Mouse (Mus musculus) lung, adult 2 months (tissue): ENCODE results near the gene Rab40b. TPM values are rescaled to one million over a fixed set of nuclear protein-coding genes. Genes with fewer than 3 reads are reported as not detected.
"Not testable (repeated sequence)": the region's sequence is repeated elsewhere in the genome, so short reads cannot be mapped to it uniquely, and the experiment has no call there.

Source experiments
- DNase-seq: peaks from one replicate; pipeline ENCODE4 v3.0.0; 2022
- H3K4me1 ChIP-seq: fragments of 200-500 bp; 2 replicates; pipeline ENCODE4 v1.6.1; 2011; ENCODE audit warnings: low read length; ENCODE audit not compliant: control insufficient read depth, insufficient read depth
- H3K4me3 ChIP-seq: fragments of 200-500 bp; replicated peaks from 2 replicates; pipeline ENCODE3; 2011; ENCODE audit warnings: low read depth, mild to moderate bottlenecking, control low read depth, low read length; ENCODE audit errors: extremely low read depth
- CTCF ChIP-seq: fragments of 200-500 bp; IDR thresholded peaks from 2 replicates; pipeline ENCODE4 v1.5.1; 2011; ENCODE audit warnings: mild to moderate bottlenecking, low read length, control low read depth; ENCODE audit not compliant: insufficient read depth
- POLR2A ChIP-seq: fragments of 200-500 bp; IDR thresholded peaks from 2 replicates; pipeline ENCODE4 v1.6.1; 2011; ENCODE audit warnings: low read depth, mild to moderate bottlenecking, control low read depth, low read length, borderline replicate concordance; ENCODE audit errors: extremely low read depth
- WGBS: fragments of 180-500 bp; shearing (Covaris S2); methylation state at CpG from one replicate; pipeline ENCODE4 v1.1.7; 2018; 5-methylcytosine and 5-hydroxymethylcytosine counted together
- polyA plus RNA-seq: library from polyadenylated mRNA; depleted of rRNA; stranded (reverse); fragments of >200 nt; gene quantifications from 2 replicates; pipeline ENCODE4 v1.2.3, GENCODE M21; 2012; rRNA removed

Gene Rab40b
- polyA plus RNA-seq, 1 experiment: 2.7 TPM

- H3K4me3 ChIP-seq: no peak overlapping the region
- no peak for TF ChIP-seq CTCF
- no peak for TF ChIP-seq POLR2A
- no peak for DNase-seq
- no peaks in the 10 kb centered on the region; the same call in 1 of the 2 replicates for H3K4me1 ChIP-seq
- WGBS: 66% methylated on average over 1 of the region's 1 CpGs
These were observed 47.8 kb downstream of the Rab40b start for GRCm38 (mm10) chr11:121340287-121340686.

DNA sequence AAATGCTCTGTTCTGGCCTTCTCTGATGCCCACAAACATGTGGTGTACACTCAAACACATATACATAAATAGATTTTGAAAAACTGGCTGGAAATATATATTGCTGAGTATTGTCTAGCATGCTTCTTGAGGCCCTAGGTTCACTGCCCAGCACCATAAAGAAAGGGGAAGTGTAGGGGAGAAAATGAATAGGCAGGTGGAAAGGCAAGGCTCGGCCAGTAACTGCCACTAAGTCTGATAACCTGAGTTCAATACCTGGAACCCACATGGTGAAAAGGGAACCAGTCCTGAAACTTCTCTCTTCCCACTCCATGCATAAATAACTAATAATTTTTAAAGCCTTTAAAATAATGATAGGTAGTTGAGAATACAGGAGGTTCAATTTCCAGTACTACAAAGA, 48.4 kb downstream of the Rab40b start:
- DNase-seq: no peak
- Histone ChIP-seq H3K4me3 (no peak overlapping the region), H3K4me1 (no peaks in the 10 kb centered on the region; the same call in 1 of the 2 replicates)
- TF ChIP-seq POLR2A (no peak), CTCF (no peak)
- 85% methylated on average over 1 of the region's 1 CpGs for WGBS

- Histone ChIP-seq H3K4me1 (no peaks in the 10 kb centered on the region), H3K4me3 (no peak overlapping the region)
- WGBS: 82% methylated on average over 3 of the region's 3 CpGs
- DNase-seq: no peak
- TF ChIP-seq POLR2A (no peak), CTCF (no peak)
These were observed 56.4 kb downstream of the Rab40b start for GRCm38 (mm10) chr11:121331641-121332040.

DNA sequence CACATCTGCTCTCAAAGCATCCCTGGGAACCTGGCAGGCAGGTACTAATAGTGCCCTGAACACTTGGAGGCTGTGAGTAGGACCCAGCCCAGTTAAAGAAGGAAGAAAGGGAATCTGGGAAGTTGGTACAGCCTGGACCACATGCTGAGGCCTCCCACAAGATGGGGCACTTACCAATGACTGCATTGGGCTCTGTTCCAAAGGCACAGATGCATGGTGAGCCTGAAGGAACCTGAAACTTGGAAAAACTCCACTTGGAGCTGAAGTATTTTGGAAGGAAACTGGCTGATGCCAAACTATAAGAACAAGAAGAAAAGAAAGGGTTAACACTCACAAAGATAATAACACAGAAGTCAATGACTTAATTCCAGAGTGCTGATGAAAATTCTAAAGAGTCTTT, 59.4 kb downstream of the Rab40b start:
- H3K4me3 ChIP-seq: no peak overlapping the region
- DNase-seq: no peak
- TF ChIP-seq POLR2A (no peak), CTCF (no peak)
- H3K4me1 ChIP-seq: no peaks in the 10 kb centered on the region

GRCm38 (mm10) chr11:121328206-121328605, 59.8 kb downstream of the Rab40b start:
- no peaks in the 10 kb centered on the region for H3K4me1 ChIP-seq
- no peak for DNase-seq
- TF ChIP-seq CTCF: no peak
- no peak for TF ChIP-seq POLR2A
- no peak overlapping the region for H3K4me3 ChIP-seq
- 96% methylated on average over 9 of the region's 9 CpGs for WGBS

- Histone ChIP-seq H3K4me1 (no peaks in the 10 kb centered on the region), H3K4me3 (no peak overlapping the region)
- no peak for TF ChIP-seq CTCF
- no peak for TF ChIP-seq POLR2A
- 95% methylated on average over 5 of the region's 5 CpGs for WGBS
- no peak for DNase-seq
These were observed 61.4 kb downstream of the Rab40b start for GRCm38 (mm10) chr11:121326681-121327080.

DNA sequence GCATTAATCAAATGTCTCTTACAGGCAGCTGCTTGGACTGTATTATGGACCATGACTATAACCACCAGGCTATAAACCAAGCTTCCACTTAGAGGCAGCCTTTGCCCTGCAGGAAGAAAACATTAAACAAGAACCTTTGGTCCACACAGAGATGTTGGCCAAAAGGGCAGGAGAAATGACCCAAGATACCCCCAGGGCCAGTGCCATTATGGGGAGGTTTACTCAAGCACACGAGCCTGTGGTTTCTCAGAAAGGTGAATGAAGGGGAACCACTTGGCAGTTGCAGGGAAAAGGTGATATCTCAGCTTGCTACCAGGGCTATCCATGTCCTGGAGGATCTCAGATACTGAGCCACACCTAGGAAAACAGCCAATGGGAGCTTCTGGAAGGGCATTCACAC, 62.0 kb downstream of the Rab40b start:
- Histone ChIP-seq H3K4me3 (no peak overlapping the region), H3K4me1 (no peaks in the 10 kb centered on the region)
- 60% methylated on average over 1 of the region's 1 CpGs for whole genome bisulfite sequencing
- no peak for DNase-seq
- TF ChIP-seq CTCF (no peak), POLR2A (no peak)

GRCm38 (mm10) chr11:121307712-121308111, 80.3 kb downstream of the Rab40b start:
- WGBS: 93% methylated on average over 6 of the region's 6 CpGs
- not testable (repeated sequence) for DNase-seq, H3K4me3 ChIP-seq, H3K4me1 ChIP-seq

DNA sequence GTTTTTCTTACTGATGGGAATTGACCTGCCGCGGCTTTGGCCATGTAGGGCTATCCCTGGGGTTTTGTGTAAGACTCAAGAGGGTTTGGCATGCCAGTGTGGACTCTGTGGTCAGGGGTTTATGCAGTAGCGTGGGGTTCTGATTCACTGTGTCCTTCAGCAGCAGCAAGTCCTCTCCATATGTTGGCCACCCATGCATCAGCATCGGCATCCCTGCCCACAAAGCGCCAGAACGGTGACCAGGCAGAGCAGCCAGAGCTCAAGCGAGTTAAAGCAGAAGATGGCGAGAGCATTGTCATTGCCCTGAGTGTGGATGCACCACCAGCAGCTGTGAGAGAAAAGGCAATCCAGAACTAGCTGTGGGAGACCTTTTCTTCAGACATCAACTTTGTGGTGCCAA, 81.4 kb downstream of the Rab40b start:
- WGBS: 95% methylated on average over 8 of the region's 8 CpGs
- TF ChIP-seq CTCF (no peak), POLR2A (no peak)
- no peak overlapping the region for H3K4me3 ChIP-seq
- H3K4me1 ChIP-seq: no peaks in the 10 kb centered on the region
- no peak for DNase-seq

Other genes starting within 250 kb of the Rab40b start
- gene Tex19.1, start 242.1 kb downstream of the Rab40b start, polyA plus RNA-seq: not detected in 2 replicates
- gene Uts2r, start 228.0 kb downstream of the Rab40b start, polyA plus RNA-seq: 0.13 TPM in 1 of 2 replicates, not detected in the other
- gene Hexdc, start 183.8 kb downstream of the Rab40b start, polyA plus RNA-seq: 13.4 and 13.9 TPM in 2 replicates
- 11.5 and 14.1 TPM in 2 replicates for gene Ogfod3, start 183.5 kb downstream of the Rab40b start, polyA plus RNA-seq
- gene Cybc1, start 158.9 kb downstream of the Rab40b start, polyA plus RNA-seq: 23.7 and 25.3 TPM in 2 replicates
- 16.6 and 21.5 TPM in 2 replicates for gene Narf, start 151.0 kb downstream of the Rab40b start, polyA plus RNA-seq
- 30.3 and 34.2 TPM in 2 replicates for gene Foxk2, start 128.3 kb downstream of the Rab40b start, polyA plus RNA-seq
- 41.5 and 45.3 TPM in 2 replicates for gene Wdr45b, start 33.8 kb downstream of the Rab40b start, polyA plus RNA-seq
- 6.1 and 9.0 TPM in 2 replicates for gene Fn3krp, start 33.1 kb upstream of the Rab40b start, polyA plus RNA-seq
- 1.7 and 3.3 TPM in 2 replicates for gene Fn3k, start 46.7 kb upstream of the Rab40b start, polyA plus RNA-seq
- 39.0 and 51.3 TPM in 2 replicates for gene Tbcd, start 63.7 kb upstream of the Rab40b start, polyA plus RNA-seq
- 1.3 and 5.6 TPM in 2 replicates for gene Zfp750, start 131.1 kb upstream of the Rab40b start, polyA plus RNA-seq